Mouse (Mus musculus) frontal cortex, adult 2 months (tissue): ENCODE results near the gene Pradc1. TPM values are rescaled to one million over a fixed set of nuclear protein-coding genes. Genes with fewer than 3 reads are reported as not detected.

ENCODE experiments used
- DNase-seq, 2 experiments: peaks; one replicate each; pipeline ENCODE4 v3.0.0; 2022; ENCODE audit warnings: low spot score in 1 of 2; ENCODE audit errors: extremely low spot score in 1 of 2
- polyA plus RNA-seq: library from polyadenylated mRNA; depleted of rRNA; stranded (reverse); fragments of >200 nt; gene quantifications from 2 replicates; pipeline ENCODE4 v1.2.3, GENCODE M21; 2012; rRNA removed

The Pradc1 gene
- 33.3 and 35.7 TPM in 2 replicates for polyA plus RNA-seq

DNA sequence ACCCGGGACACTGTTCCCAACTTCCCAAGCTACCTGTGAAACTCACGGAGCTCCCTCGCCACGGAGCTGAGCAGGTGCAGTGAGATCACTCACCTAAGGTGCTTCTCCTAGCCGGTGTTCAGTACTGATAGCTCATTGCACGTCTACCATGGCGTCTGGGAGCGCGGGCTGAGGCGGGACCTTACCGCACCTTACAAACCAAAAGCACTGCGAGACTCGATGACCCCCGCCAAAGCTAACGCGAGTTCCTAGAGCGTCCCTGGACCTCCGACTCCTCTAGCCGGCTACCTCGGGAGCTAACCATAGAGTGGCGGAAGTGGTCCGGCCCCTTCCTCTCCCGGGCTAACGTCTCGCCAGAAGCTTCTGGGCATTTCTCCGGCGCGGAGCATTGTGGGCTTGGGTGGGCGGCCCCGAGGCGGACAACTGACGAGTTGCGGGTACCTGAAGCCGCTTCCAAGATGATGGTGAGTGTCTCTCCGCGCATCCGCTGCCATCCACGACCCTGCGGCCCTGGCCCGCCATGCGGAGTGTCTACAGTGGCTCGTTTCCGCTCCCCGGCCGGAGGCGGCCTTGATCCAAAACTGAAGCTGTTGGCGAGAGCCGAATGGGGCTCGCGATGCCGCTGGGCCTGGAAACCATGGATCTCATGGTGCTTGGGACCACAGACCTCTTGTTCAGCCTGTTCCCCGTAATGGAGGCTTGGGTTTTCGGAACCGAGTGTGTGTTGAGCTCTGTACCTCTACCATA, at the start of gene Pradc1:
Gene Pradc1, minus strand, starts transcription at position 307 of the 747 bp plus-strand sequence.
- DNase-seq: peak; percentile 99

- DNase-seq: no peak
These were observed 48.6 kb upstream of the Pradc1 start for GRCm38 (mm10) chr6:85500416-85500815.

- DNase-seq: no peak
These were observed 46.4 kb upstream of the Pradc1 start for GRCm38 (mm10) chr6:85498147-85498546.

DNA sequence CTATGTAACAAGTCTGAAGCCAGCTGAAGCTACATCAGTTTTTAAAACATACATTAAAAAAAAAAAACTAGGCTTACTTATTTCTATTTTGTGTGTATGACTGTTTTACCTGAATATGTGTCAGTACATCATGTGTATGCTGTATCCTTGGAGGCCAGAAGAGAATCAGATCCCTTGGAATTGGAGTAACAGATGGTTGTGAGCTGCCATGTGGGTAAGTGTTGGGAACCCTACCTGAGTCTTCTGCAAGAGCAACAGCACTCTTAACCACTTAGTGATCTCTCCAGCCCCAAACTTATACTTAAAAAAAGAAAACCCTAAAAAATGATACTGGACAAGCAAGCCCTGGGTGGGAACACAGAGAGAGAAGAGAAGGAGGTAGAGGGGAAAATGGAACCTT, 45.2 kb upstream of the Pradc1 start:
- DNase-seq: no peak

DNA sequence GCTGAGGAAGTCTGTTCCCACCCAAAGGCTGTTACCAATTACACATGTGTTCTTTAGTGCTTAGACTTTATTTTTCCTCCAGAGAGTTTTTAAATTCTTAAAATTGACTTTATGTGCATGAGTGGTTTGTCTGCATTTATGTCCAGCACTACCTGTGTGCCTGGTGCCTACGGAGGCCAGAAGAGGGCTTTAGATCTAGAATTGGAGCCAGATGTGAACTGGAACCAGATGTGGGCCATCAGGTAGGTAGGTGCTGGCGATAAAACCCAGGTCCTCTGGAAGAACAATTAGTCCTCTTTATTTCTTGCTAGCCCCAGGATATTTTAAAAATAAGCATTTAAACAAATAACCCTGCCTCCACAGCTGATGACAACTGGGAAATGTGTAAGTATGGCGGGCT, 39.8 kb upstream of the Pradc1 start:
- DNase-seq: no peak

GRCm38 (mm10) chr6:85490252-85490651, 38.5 kb upstream of the Pradc1 start:
- no peak for DNase-seq

DNA sequence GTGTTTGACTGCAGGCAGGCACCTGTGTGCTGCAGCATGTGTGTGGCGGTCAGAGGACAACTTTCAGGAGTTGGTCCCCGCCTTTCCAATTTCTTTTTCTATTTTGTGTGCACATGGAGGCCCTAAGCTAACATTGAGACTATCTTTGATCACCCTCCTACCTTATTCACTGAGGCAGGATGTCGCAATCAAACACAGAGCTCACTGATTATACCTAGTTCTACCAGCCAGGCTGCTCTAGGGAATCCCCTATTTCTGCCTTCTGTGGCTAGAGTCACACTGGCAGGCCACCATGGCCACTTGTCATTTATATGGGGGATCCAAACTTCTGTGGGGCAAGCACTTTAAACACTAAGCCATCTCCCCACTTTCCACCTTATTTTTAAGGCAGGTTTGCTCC, 37.9 kb upstream of the Pradc1 start:
- DNase-seq: no peak

DNA sequence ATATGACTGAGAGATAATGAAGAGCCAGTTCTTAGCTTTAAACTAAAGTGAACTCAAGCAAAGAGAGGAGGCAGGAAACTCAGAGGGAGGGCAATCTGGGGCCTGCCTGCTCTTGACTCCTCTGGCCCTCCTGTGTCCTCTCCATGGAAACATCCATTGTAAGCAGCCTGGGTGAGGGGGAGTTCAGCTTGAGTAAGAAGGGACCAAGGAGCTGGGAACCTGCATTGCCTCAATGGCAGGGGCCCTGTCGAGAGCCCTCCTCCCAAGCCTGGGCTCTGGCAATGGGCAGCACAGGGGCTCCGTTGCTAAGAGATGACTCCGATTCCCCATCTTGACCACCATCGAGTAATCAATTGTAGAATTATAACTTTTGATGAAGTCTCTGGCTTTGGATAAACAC, 36.7 kb upstream of the Pradc1 start:
- no peak for DNase-seq

GRCm38 (mm10) chr6:85485738-85486137, 34.0 kb upstream of the Pradc1 start:
- DNase-seq: no peak

- no peak for DNase-seq
These were observed 32.3 kb upstream of the Pradc1 start for GRCm38 (mm10) chr6:85483843-85484721.

DNA sequence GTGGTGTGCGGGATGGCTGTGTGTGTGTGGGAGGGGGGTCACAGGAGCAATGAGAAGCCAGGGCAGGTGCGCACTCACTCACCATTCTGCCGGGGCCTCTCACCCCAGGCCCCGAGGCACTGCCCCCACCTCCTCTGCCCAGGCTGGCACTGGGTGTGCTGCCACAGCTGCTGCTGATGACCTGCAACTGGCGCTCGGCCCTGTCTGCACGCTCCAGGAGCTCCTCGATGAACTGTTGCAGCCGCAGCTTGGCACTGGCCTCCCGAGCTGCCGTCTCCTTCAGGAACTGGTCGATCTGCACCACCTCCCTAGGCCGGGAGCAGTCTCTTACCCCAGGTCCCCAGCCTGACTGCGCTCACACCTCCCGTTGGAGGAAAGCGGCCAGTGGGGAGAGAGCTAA, 28.9 kb upstream of the Pradc1 start:
- DNase-seq: no peak

- DNase-seq: no peak
These were observed 28.2 kb upstream of the Pradc1 start for GRCm38 (mm10) chr6:85479979-85480378.

GRCm38 (mm10) chr6:85478416-85478815, 26.6 kb upstream of the Pradc1 start:
- no peak for DNase-seq

GRCm38 (mm10) chr6:85477366-85477917, 25.7 kb upstream of the Pradc1 start:
- DNase-seq: no peak

DNA sequence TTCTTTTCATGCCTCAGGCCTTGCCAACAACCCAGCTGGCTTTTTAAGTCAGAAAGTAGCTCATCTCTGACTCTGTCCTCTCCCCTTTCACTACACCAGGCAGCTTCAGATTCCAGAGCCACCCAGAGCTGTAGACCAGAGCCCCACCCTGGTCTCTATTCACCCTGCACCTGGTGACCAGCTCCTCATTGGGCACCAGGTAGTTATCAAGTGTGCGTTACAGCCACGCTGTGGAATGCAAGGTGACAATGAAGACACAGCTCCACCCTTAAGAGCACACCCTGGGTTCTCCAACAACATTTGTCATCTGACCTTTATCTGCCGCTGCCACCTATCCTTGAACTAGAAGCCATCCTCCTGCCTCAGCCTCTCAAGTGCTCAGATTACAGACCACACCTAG, 23.8 kb upstream of the Pradc1 start:
- DNase-seq: no peak

GRCm38 (mm10) chr6:85472542-85472941, 20.8 kb upstream of the Pradc1 start:
- DNase-seq: no peak

DNA sequence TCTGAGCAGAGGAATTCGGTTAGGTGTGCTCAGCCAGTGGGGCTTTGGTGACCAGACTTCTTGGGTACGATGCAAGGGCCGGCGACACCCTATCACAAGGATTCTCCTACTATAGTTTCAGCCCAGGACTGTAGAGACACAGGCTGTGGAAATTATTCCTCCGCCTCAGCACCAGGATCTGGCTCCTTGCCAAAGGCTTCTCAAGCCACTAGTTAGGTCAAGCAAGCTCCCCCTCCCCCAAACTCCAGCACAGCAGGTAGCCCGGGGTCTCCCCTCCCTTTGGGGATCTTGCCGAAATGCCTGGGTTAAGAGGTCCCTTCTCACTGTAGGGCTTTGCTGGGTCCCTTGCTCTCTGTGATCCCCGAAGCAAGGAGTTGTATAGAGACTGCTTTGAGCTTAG, 20.2 kb upstream of the Pradc1 start:
- no peak for DNase-seq

GRCm38 (mm10) chr6:85469660-85470430, 18.1 kb upstream of the Pradc1 start:
- DNase-seq: no peak

- DNase-seq: peak in 1 of 2 experiments; percentile 61
These were observed 13.6 kb upstream of the Pradc1 start for GRCm38 (mm10) chr6:85465381-85465780.

GRCm38 (mm10) chr6:85459621-85460020, 7.9 kb upstream of the Pradc1 start:
- no peak for DNase-seq

DNA sequence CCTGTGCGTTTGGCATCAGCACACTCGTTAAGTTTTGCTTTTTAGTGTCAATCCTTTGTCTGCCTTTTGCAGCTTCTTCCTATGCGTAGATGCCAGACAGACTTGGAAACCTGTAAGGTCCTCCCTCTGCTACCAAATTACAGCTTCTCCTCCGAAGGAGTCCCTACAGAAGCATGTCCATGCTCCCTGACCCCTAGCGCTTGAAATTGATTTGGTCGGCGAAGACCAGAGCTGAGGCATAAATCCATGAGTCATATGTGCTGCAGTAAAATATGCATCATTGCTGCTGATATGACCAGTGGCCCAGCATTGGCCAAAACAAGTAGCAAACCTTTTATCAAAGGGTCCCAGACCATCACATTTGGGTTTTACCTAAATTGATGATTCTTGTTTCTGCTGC, 1.0 kb upstream of the Pradc1 start:
- DNase-seq: no peak
